Mouse (Mus musculus) gastrocnemius, adult 18-20 months (tissue): Measurements from ENCODE around the gene Mxi1. TPM values are rescaled to one million over a fixed set of nuclear protein-coding genes. Genes with fewer than 3 reads are reported as not detected.

Source experiments
- DNase-seq: peaks from one replicate; pipeline ENCODE4 v3.0.0; 2021; ENCODE audit warnings: low spot score
- long read RNA-seq, 2 experiments: library from polyadenylated mRNA; stranded (forward); transcript quantifications; one replicate each; pipeline ENCODE4 v2.0.0; 2021
- total RNA-seq, 2 experiments: library from RNA; stranded (reverse); gene quantifications; 2 replicates each; pipeline ENCODE4 v1.2.3; 2021

Mxi1 gene
- 10 to 100 TPM; 53.1 to 55.9 TPM for total RNA-seq
- long read RNA-seq, experiment 1, full-length matches to known transcripts = 84 of 102 reads
- long read RNA-seq, experiment 1, partial matches to known transcripts = 3 of 102 reads
- long read RNA-seq, experiment 1, other reads (novel, unspliced or antisense) = 15 of 102 reads
- long read RNA-seq, experiment 2, full-length matches to known transcripts = 67 of 73 reads
- long read RNA-seq, experiment 2, partial matches to known transcripts = 0 of 73 reads
- long read RNA-seq, experiment 2, other reads (novel, unspliced or antisense) = 6 of 73 reads

DNA sequence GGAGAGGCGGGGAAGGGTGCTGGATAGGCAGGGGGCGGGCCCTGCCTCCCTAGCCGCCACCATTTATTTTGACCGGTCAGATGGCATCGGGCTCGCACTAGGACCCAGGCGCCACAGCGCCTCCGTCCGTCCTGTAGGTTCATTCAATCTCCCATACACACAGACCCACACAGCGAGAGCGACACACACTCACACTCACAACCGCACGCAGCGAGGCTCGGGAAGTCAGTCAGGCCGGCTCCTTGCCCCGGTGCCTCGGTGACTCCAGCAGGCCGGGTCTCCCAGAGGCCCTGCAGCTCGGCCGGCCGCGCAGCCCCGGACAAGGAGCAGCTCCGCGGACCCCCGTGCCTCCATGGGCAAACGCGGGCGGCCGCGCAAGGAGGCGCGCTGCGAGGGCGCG lies at the start of gene Mxi1:
Gene Mxi1, plus strand, starts transcription at position 171 of the 400 bp plus-strand sequence.
- peak; percentile 77 for DNase-seq

DNA sequence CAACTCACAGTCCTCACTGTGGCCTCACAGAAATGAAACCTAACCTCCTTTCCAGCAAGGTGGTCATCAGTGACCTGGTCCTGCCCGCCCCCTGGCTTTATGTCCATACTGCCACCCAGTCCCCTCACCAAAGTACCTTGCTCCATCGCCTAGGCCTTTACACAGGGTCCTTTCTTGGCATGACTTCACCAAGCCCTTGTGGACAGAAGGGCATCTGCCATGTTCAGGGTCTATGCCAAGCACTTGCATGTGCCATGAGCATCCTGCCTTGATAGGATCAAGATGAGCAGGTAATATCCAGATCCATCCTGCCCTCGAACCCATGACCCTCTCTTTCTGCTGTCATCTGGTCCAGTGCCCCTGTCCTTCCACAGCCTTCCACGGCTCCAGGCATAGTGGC lies 49.5 kb upstream of the Mxi1 start:
- no peak for DNase-seq

DNA sequence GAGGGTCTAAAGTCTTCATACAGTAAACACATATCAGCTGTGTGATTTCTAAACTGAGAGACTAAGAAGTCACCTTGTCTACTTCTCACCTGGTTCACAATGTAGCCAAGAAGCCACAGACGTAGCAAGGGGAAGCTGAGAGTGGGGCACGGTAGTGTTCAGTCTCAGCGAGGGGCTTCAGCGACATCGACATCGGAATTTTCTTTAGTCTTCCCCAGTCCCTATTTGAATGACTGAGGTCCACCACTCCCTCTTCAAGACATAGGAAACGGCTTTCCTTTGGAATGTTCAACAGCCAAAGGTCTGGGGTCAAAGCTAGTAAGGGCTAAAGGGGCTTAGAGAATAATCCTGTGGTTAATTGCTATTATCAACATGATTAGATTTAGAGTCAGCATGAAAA lies 48.3 kb upstream of the Mxi1 start:
- DNase-seq = no peak

DNA sequence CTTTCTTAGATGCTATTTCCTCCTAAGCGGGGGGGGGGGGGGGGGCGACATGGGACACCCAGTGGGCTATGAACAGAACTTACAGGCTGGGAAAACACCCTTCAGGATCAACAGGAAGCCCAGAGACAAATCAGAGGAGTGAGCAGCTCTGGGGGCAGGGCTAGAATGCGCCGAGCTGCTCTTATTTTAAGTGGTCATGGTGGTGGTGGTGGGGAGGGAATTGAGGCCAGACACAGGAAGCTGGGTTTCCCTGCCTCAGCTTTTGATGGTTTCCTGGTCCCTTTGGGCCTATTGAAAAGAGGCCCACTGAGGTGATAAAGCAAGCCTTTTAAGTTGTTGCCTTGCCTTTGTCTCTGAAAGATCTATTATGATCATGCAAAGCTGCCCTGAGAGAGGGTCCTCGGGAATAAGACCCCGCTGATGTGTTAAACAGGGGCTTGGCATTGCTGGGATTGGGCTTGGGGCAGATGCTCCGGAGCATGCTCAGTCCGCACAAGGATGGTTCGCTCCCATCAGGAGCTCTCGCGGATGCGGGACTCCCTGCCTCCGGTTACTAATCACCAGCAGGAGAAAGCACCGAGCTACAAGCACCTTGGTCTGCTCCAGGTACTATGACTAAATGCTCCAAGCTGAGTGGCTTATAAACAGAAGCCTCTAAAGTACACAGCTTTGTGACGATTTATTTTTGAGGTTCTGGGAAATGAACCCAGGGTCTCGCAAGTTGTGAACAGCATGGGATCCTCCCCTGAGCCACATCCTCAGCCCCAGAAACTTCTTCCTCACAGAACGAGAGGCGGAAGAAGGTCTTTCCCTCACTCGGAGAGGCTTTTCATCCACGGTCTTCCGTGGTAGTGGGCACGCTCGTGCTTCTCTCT lies 46.2 kb upstream of the Mxi1 start:
- DNase-seq = no peak

DNA sequence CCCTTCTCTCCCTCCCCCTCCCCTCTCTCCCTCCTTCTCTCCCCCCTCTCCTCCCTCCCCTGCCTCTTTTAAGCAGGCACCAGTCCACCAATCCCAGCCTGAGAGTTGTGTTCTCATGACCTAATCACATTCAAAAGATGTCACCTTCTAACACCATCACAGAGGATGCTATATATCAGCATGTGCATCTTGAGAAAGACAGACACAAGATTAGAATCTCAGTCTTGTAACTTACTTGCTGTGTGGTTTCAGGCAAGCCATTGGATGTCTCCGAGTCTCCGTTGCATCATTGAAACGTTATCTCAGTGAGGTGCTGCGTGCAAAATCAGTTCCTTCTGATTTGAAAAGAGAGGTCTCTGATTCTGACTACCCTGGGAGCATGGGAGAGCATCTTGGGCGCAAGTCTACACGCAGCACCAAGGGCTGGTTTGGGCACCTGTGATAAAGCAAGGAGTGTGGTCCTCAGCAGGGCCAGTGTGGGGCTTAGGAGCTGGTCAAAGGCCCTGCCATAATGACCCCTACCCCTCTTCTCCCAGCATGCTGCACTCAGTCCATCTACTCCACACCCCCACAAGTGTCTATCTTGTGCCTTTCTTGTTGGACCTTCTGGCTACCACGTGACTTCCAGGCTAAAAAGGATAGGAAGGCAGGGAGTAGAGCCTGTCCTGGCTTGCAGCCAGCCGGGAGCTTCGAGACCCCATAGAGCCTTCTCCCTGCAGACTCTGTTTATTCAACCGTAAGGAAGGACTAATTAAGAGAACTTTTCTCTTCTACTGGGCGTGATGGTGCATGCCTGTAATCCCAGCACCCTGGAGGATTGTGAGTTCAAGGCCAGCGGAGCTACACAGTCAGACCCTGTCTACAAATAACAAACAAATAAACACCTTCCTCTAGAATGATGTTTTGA lies 45.2 kb upstream of the Mxi1 start:
- no peak for DNase-seq

DNA sequence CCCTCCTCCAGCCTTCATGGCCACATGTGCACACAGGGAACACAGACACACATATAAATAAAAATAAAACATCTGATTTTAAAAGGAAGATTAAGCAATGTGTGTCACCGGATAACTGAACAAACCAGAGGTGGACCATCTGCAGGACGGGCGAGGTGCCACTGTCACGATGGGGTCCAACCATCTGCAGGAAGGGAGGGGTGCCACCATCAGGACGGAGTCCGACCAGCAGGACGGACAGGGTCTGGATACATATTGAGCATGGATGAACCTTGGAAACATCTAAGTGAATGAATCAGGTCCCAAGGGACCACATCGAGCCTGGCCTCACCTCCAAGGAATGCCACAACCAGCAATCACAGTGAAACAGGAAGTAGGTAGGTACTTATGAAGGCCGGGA lies 43.0 kb upstream of the Mxi1 start:
- no peak for DNase-seq

DNA sequence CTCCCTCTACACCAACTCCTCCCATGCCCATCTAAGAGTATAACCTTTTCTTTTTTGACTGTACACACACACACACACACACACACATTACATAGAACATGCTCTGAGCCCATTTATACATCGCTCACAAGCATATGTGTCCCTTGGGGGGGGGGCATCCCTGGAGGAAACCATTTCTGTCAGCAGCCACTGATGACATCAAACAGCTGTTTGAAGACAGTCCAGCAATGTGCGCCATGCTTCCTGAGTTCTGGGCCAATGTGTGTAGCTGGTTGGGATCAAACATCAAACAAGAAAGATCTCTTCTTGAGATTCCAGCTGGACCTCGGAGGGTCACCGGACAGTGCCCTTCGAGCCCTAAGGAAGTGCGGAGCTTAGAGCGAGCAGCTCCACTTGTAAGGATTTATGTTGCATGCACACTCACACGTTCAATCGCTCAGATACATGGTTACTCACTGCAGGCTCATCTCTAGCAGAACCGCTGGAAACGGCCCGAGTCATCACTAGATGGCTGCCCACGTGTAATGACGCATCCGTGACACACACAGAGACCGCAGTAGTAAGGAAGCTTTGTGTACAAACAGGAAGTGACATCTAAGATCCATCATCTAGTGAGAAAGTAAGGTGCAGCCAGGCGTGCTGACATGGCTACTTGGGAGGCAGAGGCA lies 37.1 kb upstream of the Mxi1 start:
- DNase-seq = no peak

DNA sequence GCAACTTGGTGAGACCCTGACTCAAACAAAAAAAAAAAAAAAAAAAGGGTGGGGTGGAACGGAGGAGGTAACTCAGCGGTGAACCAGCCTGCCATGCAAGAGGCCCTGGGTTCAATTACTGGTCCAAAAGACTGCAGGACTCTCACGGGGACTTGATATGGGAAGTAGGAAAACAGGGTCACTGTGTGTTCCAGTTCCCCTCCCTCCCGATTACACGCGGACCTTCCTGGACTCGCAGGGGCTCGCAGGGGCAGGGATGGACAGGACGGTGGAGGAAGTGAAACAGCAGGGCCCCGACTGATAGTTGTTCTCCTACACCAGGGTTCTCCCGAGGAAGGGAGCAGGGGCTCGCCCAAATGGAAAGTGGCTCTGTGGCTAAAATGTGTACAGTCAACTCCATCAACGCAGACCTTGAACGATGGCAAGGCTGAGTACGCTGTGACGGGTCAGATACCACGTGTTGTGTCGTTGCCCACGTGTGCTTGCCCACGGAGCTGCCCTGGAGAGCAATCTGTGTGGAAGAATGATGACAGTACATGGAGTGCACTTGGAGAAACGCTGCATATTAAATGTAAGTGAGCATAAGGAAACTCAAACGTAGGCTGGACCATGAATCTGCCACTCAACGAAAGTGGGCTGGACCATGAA lies 36.4 kb upstream of the Mxi1 start:
- no peak for DNase-seq

DNA sequence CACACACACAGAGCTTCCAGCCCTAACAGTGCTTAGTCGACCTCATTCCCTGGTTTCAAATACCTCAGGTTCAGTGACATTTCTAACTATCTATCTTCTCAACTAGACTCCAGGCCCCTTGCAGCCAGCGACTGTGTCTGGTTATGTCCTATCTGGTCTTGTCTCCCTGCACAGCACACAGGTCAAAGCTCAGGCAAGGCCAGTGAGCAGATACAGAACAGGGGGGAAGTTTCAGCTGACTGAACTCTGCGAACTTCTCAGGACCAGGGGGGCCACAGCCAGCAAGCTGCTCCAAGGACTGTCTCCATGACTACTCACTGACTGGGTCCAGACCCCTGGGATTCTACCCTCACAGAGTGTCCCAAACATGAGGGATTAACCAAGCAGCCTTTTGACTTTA lies 35.1 kb upstream of the Mxi1 start:
- no peak for DNase-seq

DNA sequence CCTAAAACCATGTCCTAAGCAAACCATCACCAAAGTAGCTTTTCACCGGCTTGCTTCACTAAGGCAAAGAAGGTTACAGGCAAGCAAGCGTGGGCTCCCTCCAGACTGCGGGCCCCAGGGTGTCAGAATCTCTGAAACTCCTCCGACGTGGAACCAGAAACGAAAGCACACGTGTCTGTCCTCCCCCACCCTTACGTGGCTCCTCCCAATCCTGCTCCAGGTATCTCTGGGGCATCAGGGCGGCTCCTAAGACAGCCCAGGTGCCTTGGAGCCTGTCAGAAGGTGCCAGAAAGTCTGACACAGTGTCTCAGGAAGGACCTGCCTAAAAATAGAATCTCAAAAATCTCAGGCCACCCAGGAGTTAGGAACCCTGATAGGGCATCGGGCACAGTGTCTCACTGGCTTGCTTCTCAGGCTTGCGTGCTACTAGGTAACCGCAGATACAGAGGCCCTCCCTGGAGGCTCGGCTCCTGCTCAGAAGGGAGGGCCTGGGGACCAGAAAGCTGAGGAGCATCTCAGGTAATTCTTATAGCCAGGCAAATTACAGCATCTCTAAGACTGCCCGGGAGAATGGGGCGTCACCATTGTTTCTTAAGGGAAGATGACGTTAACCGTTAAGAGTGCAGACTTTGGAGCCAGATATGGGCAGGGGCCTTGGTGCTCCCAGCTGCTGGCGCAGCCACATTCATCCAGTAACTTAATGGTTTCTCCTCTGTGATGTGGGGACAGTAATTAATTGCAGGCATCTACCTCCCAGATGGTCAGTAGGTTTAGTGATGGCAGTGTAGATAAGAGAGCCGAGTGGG lies 33.2 kb upstream of the Mxi1 start:
- no peak for DNase-seq

DNA sequence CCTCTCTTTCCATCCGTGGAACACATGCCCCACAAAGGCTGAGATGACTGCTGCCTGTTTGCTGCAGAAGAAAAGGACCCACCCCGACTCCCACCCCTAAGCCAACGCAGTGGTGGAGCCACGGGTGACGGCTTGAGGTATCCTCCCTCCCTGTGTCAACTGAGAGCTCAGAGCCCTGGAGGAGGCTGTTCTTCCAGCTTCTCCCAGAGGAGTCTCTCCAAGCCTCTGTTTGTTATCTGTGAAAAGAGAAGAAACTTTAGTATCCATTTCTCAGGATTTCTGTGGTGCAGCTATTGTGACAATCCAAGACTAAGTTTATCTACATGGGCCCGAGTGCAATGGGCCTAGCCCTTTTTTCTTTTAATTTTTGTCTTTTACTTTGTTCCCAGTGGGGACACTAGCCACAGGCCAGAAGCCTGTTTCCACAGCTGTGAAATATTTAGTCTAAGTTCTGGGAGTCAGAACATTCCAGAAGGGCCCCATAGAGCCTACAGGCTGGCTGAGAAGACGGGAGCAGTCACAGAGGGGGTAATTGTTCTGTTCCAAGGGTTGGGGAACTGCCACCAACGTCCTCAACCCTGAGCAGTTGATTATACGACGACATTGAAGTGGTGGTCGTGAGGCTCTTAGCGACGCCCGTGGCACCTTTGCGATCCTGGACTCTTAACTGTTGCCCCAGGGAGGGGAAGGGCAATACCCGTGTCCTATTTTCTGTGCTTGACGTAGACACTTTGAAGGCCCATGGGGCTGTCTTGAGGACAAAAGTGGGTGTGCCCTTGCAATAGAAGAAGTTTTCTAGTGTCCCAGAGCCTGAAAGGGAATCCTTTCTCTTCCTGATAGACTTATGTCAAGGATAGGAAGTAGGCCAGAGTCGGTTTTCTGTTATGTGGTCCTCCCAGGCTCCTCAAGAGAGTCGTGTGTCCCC lies 31.6 kb upstream of the Mxi1 start:
- DNase-seq = peak; percentile 48

DNA sequence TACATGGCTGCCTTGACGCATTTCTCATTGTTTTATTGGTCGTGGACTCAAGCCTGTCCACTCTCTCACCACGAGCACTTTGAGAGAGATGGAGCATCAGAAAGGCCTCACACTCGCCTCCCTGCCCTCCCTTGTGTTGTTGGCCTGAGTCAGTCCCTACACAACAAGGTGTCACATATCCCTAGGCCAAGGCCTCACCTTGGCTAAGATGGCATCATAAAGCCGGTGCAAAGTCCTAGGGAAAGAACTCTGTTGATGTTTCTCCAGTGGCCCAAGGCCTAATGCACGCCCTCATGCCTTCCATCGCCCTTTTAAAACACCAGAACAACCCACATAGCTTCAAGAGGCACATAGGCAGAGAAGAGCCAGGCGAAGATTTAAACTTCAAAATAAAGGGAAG lies 30.1 kb upstream of the Mxi1 start:
- no peak for DNase-seq

DNA sequence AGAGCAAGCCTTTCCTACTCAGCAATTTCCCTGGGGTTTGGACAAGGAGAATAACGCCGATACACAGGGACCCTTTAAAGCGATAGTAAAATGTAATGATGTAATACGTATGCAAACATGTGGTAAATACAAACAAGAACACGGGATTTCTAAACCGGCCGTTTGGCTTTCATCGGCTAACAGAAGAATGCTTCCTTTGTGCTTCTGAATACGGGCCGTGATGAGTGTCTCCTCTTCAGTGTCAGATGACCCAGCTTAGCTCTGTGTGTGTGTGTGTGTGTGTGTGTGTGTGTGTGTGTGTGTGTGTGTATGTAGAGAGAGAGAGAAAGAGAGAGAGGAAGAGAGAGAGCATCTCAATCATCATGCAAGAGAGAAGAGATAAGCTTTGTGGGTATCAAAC lies 27.7 kb upstream of the Mxi1 start:
- DNase-seq = no peak

DNA sequence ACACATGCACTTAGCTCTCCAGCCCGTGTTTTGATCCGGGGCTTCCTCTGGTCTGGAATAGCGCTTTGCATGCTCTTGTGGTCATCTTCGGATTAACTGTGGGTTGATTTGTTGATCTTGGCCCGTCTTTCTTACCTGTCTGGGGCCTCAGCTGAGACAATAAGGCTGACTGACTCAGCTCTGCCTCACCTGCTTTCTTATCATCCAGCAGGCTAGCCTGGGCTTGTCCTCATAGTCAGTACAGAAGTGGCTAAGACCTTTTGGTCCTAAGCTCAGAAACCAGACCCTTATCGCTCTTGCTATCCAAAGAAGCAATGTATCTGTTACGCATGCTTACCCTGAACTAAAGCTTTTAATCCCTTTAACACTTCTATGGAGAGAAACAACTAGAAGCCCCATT lies 26.6 kb upstream of the Mxi1 start:
- DNase-seq = no peak

DNA sequence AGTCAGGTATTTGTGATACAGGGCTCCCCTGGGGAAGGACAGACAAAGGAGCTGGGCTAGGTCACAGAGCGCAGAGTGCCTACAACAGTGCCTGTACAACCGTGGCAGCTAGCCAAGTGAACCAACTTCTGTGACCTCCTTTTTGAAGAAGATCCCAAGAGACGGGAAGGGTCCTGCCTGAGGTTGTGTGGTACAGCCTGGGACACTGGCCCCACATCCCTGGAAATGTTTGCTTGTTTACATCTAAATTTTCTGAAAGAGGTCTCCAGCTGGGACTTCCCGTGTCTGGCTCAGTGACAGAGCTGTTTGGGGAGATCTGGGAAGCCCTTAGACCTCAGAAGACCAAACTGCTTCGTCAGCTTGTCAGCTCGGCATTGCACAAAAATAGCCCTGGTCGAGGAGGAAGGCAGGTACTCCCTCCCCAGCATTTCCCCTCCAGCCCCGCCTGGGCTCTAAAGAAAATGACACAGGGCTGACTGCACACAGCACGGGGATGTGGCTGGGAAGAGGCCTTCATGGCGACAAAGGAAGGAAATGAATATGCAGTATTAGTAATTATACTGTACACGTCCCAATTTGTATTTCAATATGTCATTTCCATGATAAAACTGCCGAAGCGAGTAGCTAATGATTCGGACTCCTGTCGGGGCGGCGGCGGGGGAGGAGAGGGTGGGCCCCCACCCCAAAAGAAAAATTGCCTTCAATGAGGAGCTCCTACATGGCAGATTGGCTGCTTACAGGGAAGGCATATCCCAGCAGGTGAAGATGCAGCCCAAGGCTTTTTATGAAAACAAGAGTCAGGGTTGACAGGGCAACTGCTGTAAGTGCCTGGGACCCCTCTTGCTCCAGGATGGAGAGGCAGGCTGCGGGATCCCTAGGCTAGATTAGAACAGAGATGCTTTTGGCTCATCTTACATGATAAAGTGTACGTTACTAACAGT lies 25.8 kb upstream of the Mxi1 start:
- DNase-seq = peak; percentile 16

DNA sequence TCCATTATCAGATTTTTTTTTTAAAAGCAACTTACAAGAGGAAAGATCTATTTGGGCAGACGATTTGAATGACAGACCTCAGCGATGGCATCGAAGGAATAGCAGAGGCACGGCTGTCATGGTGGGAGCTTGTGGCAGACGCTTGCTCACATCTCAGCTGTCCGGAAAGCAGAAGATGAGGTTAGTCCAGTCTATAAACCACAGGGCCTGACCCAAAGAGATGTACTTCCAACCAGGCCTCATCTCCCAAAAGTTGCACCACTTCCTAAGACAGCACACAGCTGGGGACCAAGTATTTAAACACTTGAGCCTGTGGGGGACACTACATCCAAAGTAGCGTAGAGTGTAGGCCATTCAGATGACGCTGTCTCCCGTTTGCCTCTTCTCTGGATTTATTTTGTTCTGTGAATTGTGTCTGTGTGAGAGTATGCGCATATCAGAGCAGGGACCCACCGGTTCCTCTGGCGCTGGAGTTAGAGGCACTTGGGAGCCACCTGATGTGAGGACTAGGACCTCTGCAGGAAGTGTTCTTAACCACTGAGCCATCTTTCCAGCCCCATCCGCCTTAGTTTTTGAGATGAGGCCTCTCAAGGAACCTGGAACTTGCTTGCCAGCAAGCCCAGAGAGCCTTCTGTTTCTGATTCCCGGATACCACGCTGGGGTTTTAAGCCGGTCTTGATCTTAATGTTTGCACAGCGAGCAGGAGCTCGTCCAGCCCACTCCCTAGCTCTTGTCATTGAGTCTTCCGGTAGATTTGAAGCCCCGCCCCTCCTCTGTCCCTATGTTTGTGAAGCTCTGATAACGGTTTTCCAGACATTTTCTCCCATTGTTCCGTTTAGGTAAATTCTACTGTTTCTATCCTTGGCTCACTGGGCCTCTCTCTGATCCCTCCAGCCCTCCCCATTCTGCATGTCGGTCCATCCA lies 13.7 kb upstream of the Mxi1 start:
- DNase-seq = no peak
